Mouse (Mus musculus): ENCODE data around the gene Plekhs1.
"Not testable (repeated sequence)": the region's sequence is repeated elsewhere in the genome, so short reads cannot be mapped to it uniquely, and the experiment has no call there.

The Plekhs1 gene

GRCm38 (mm10) chr19:56459154-56460050, 2.0 kb upstream of the Plekhs1 start:
- DNase-seq = peak; percentile 11 to 14

GRCm38 (mm10) chr19:56460241-56460640, 1.2 kb upstream of the Plekhs1 start:
- DNase-seq = no peak

GRCm38 (mm10) chr19:56462786-56463185, 1.3 kb downstream of the Plekhs1 start:
- no peak for DNase-seq

GRCm38 (mm10) chr19:56466486-56466885, 5.0 kb downstream of the Plekhs1 start:
- DNase-seq = no peak

- DNase-seq = no peak
Measured at GRCm38 (mm10) chr19:56470286-56471020, 9.0 kb downstream of the Plekhs1 start.

- DNase-seq = peak; percentile 7 to 12
Measured at GRCm38 (mm10) chr19:56471934-56472333, 10.5 kb downstream of the Plekhs1 start.

- no peak for DNase-seq
Measured at GRCm38 (mm10) chr19:56474869-56475550, 13.6 kb downstream of the Plekhs1 start.

- no peak for DNase-seq
Measured at GRCm38 (mm10) chr19:56476546-56476945, 15.1 kb downstream of the Plekhs1 start.

GRCm38 (mm10) chr19:56477253-56477652, 15.8 kb downstream of the Plekhs1 start:
- no peak for DNase-seq

GRCm38 (mm10) chr19:56477832-56478231, 16.4 kb downstream of the Plekhs1 start:
- DNase-seq = no peak

- DNase-seq = no peak
Measured at GRCm38 (mm10) chr19:56484630-56485375, 23.4 kb downstream of the Plekhs1 start.

- DNase-seq = no peak
Measured at GRCm38 (mm10) chr19:56485376-56486271, 24.2 kb downstream of the Plekhs1 start.

GRCm38 (mm10) chr19:56486926-56487325, 25.5 kb downstream of the Plekhs1 start:
- DNase-seq = no peak

GRCm38 (mm10) chr19:56487339-56487738, 25.9 kb downstream of the Plekhs1 start:
- no peak for DNase-seq

- no peak for DNase-seq
Measured at GRCm38 (mm10) chr19:56489601-56490000, 28.2 kb downstream of the Plekhs1 start.

- DNase-seq = not testable (repeated sequence)
Measured at GRCm38 (mm10) chr19:56494157-56494556, 32.7 kb downstream of the Plekhs1 start.

- DNase-seq = not testable (repeated sequence)
Measured at GRCm38 (mm10) chr19:56503069-56503468, 41.6 kb downstream of the Plekhs1 start.

GRCm38 (mm10) chr19:56503525-56503924, 42.1 kb downstream of the Plekhs1 start:
- not testable (repeated sequence) for DNase-seq

- DNase-seq = not testable (repeated sequence)
Measured at GRCm38 (mm10) chr19:56511207-56511606, 49.8 kb downstream of the Plekhs1 start.

GRCm38 (mm10) chr19:56513527-56513926, 52.1 kb downstream of the Plekhs1 start:
- DNase-seq = not testable (repeated sequence)

GRCm38 (mm10) chr19:56519408-56519807, 58.0 kb downstream of the Plekhs1 start:
- DNase-seq = not testable (repeated sequence)

Measured in cerebellum, postnatal 36 days (tissue).